Mouse (Mus musculus): ENCODE measurements around the gene Rab3gap1.

DNA sequence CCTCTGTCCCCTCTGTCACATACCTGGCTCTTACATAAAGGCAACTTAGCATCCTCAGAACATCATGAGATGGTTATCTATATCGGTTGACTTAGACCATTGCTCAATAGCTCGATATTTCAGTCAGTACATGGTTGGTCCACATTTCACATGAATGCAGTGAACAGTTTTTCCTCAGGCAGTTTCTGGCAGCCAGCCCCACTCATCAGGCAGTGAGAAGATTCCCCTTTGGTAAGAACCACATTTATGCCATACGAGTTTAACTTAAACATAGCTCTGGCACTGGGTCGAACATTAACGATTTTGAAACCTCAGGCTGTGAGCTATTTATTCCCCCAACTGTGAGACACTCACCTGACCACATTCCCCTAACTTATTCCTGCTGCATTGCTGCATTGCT is 80.2 kb downstream of the Rab3gap1 start:
- no peak for TF ChIP-seq CTCF (IDR thresholded peaks at IDR 0.05)
- no peak for TF ChIP-seq POLR2A (IDR thresholded peaks at IDR 0.05; ENCODE audit: insufficient read depth, low read depth, low read length)
- TF ChIP-seq EP300 (IDR thresholded peaks at IDR 0.05; ENCODE audit: insufficient read depth, low read depth, low read length) = no peak

All from heart, adult 2 months (tissue).